Mouse (Mus musculus) frontal cortex, adult (tissue): ENCODE results near the gene Ticam1.

Source experiments
- ATAC-seq: cut with Nextera tagmentation; 2 replicates; pipeline ENCODE4 v1.9.2; 2017; ENCODE audit warnings: mild to moderate bottlenecking, moderate library complexity, mixed read lengths; ENCODE audit not compliant: low TSS enrichment

Ticam1 gene

DNA sequence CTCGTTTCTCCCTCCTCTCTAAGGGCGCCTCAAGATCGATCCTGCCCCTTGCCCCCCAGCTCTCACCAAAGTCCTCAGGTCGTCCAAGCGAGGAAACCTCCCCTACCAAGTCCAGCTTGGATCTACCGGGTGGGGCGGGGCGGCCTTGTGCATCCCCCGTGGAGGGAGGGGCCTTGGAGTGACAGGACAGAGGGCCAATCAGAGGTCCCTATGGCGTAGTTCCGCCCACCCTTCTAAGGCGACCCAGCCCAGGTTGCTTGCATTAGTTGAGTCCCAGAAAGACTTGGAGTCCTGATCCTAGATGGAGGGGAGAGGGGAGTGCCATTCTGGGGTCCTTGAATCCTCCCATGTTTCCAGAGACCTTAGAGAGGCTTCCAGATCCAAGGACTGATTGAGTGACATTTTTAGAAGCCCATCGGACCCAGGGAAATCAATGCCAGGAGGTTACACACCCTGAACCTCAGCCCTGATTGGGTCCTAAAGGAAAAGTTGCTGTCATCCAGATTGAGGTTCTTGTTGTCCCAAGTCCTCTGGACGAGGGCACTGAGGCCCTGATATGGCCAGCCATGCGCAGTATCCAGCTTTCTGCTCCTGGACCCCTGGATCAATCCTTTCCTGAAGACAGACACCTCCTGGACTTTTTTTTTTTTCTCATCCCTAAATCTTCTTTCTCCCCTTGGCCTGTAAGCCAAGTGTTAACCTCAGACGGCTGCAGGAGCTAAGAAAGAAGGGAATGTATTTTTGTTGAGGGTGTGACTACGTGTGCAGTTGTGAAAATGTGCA, 14.0 kb upstream of the Ticam1 start:
- 0 out of 2 replicates have a peak, but pooled peaks have one; percentile 21 for ATAC-seq

- ATAC-seq, result no peak
Measured at GRCm38 (mm10) chr17:56289371-56290331, 13.1 kb upstream of the Ticam1 start.

GRCm38 (mm10) chr17:56288866-56289265, 12.3 kb upstream of the Ticam1 start:
- ATAC-seq, result no peak

DNA sequence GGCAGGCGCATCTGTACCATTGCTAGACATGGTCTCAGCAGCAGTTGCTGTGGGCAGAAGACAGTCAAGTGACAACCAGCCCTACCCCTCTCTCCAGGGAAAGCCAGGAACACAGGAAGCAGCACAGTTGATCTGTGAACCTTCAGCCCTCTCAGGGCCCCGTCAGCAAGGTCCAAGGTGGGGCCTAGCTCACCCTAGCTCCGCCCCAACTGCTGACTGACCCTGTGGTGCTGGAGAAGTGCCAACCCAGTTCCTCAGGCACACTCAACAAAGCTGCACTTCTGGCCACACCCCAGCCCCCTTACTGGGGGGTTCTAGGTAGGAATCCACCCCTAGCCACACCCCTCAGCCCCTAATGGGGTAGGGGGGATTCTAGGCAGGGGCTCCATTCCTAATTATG, 11.2 kb upstream of the Ticam1 start:
- no peak for ATAC-seq

DNA sequence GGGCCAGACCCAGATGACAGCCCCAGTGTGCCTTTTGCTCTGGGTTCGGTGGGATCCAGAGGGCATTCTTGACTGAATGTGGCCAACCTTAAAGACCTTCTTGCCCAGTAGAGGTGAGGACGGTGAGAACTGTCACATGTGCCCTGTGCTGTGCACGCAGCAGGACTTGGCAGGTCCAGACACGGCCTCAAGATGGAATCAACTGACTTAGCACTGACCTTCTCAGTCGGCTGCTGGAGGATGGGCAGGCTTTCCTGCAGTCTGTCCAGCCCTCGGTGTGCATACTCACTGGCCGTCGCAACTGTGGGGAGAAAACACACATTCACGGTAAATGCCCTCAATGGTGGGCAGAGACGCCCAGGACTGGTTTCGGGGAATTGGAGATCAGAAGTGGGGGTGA, 9.4 kb upstream of the Ticam1 start:
- ATAC-seq, result no peak

DNA sequence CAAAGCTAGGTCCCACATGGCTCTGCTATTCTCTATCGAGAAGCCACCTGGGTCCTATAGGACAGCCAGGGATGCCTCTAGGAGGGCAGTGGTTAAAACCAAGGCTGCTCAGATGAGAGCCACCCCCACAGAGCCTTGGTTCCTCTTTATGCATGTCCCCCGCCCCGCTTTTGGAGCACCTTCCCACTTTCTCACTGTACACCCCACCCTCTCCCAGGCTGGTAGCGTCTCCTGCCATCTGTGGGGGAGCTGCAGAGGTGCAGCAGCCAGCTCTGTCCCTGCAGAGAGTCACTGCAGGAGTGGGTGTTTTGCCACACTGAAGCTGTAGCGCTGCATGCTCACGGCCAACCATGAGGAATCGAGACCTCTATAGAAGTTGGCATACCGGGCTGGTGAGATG, 6.7 kb upstream of the Ticam1 start:
- ATAC-seq, result peak; percentile 86

DNA sequence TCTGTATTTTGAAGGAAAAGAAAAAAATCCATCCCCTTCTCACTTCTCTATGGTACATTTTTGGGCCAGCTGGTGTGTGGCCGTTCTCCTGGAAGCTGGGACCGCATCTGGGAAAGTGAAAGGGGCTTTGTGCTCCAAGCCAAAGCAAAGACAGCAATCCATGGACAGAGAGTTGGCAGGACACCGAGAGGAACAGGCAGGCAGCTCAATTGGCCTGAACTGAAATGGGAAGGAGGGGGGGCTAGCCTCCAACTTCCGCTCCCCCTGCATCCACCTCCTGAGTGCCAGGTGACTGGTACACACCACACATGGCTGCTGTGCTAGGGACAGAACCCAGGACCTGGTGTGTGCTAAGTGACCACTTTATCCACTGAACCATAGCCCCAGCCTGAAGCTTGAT, 6.2 kb upstream of the Ticam1 start:
- ATAC-seq, result peak; percentile 38

DNA sequence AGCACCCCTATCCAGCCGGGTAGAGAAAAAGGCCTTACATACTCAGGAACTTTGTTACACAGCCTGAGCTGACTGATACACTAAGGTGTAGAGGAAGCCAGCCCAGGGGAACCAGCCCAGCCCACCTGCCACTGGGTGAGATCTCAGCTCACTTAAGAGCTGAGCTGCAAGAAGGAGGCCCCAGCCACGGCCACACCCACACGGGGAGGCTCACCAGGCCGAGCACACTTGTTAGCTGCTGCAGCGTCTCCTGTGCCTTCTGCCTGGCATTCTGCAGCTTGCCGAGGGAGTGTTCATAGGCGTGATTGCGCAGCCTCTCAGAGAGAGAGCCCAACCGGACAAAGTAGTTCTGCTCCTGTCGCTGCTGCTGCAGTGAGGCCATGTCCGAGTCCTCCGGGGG, 4.6 kb upstream of the Ticam1 start:
- no peak for ATAC-seq

GRCm38 (mm10) chr17:56279481-56280155, 3.0 kb upstream of the Ticam1 start:
- no peak for ATAC-seq

- no peak for ATAC-seq
Measured at GRCm38 (mm10) chr17:56278340-56278739, 1.8 kb upstream of the Ticam1 start.

GRCm38 (mm10) chr17:56277567-56277893, 944 bp upstream of the Ticam1 start:
- ATAC-seq, result no peak

- ATAC-seq, result peak; percentile 22; the same call in 1 of the 2 replicates
Measured at GRCm38 (mm10) chr17:56275842-56276480, 625 bp downstream of the Ticam1 start.

DNA sequence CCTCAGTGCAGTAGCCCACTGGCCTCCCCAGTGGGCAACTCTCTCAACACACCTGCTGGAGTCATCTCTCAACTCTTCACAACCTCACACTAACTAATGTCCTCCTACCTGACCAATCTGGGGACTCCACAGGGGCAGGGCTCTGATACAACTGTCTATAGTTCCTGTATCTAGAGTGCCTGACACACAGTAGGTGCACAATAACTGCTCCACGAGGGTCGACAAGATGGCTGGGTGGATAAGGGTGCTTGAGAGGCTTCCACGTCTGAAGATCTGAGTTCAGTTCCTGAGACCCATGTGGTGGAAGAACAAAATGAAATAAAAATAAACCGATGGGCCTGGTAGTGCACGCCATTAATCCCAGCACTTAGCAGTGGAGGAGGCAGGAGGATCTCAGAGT, 2.6 kb downstream of the Ticam1 start:
- no peak for ATAC-seq

DNA sequence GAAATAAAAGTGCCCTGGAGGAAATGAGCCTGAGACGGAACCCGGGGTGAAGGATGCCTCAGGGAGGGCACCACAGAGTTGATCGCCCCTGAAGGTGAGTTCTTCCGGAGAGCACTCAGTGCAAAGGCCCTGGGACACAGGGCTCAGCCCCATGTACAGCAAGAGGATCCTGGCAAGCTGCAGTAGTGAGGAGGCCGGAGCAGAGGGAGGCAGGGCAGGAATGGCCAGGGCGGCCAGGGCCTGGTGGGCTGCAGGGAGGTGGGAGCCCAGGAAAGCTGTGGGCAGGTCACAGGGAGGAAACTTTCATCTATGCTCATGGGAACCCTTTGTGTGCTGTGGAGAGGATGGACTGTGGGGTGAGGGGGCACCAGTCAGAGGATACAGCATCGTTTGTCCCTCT, 3.1 kb downstream of the Ticam1 start:
- no peak for ATAC-seq

DNA sequence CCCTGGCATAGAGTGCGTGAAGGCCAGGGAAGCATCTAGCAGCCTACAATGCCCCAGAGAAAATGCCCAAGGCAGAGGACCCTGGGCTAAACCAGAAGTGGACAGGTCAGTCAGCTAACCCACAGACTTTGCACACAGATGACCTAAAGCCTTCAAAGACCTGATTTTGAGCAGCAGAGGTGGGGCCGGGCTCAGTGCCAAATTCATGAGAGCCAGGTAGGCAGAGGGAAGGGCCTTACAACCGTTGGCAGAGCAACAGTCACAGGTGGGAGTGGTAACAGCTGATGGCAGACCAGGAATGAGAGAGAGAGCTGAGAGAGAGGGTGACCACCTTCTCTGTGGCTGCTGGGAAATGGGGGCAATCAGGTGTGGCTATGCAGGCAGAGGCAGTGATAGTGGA, 3.9 kb downstream of the Ticam1 start:
- ATAC-seq, result no peak

DNA sequence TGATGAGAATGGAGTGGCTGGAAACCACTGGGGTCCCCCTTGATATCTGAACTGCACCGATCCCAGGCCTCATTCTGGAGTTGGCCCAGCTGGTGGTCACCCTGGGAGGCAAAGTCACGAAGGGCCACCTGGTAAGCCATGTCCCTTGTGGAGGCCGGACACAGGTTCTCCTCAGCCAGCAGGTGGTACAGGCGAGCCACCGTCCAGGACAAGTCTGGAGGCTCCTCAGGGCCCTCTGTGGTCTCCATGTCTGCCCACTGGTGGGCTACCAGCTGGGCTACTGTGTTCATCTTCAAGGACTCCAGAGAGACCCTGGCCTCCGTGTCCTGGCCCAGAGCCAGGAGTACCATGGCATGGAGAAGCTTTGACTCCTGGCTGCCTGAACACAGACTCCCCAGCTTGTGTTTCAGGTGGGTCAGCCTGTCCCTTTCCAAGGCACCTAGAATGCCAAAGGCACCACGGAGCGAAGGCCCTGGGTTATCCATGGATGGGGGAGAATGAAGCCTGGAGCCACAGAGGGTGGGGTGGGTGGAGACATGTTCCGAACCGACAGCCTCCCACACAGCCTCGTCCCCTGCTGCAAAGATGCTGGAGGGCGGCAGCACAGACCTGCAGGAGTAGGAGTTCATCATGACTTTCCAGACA, 4.9 kb downstream of the Ticam1 start:
- ATAC-seq, result no peak

DNA sequence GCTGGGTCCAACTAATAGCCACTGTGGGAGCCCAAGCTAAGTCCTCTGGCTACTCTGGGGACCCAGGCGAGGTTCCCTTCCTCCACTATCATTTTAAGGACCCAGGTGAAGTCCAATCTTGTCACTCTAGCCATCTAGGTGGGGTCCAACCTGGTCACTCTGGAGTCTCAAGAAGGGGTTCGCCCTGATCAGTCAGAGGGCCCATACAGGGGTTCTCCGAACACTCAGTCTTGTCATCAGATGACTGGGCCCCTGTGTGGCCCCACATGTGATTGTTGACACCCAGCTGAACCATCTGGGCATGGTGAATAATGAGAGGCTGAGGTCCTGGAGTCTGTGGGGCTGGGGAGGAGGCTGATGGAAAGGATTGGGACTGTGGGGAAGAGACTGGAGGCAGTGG, 6.8 kb downstream of the Ticam1 start:
- no peak for ATAC-seq

DNA sequence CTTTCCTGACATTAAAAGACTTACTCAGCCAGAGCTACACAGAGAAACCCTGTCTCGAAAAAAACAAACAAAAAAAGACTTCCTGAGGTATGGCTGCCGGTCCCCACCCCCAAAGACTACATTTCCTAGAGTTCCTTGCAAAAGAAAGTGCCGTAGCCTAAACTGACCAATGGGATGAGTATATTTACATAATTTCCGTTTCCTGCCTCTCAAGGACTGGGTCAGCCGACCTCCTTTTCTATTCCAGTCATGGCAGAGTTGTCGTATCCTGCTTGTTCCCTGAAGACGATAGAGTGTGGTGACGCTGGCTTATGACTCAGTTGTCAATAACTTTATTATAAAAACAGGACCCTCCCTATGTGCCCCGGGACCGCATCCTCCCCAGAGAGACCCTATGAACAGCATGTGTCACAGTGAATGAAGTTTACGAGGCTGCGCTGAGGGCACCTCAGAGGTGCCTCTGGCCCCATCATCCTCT, 7.4 kb downstream of the Ticam1 start:
- peak; percentile 66 for ATAC-seq

GRCm38 (mm10) chr17:56266271-56266670, 10.3 kb downstream of the Ticam1 start:
- peak; percentile 78 for ATAC-seq

DNA sequence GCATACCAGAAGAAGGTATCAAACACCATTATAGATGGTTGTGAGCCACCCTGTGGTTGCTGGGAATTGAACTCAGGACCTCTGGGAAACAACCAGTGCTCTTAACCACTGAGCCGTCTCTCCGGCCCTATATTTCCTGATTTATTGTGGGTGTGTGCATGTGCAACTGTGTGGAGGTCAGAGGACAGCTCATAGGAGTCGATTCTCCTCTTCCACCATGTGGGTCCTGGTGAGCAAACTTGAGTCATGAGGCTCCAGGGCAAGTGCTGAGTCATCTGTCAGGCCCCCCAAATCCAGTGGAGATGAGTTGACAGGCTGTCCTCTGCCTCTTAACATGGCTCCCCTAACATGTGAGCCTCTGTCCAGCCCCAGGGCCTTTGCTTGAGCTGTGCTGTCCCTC, 10.7 kb downstream of the Ticam1 start:
- no peak for ATAC-seq

GRCm38 (mm10) chr17:56265011-56265410, 11.6 kb downstream of the Ticam1 start:
- ATAC-seq, result no peak
